Mouse (Mus musculus) stomach, postnatal 0 days (tissue): ENCODE results near the gene Nod2.

Experiments used
- CTCF ChIP-seq: IDR thresholded peaks from 2 replicates; pipeline ENCODE4 v1.5.1; 2016; ENCODE audit warnings: antibody characterized with exemption, low read depth, mild to moderate bottlenecking, moderate library complexity
- EP300 ChIP-seq: optimal IDR thresholded peaks from 2 replicates; pipeline ENCODE3; 2016; ENCODE audit warnings: antibody characterized with exemption

- no peak for TF ChIP-seq CTCF
- TF ChIP-seq EP300: no peak
These were observed 33.5 kb downstream of the Nod2 start for GRCm38 (mm10) chr8:88680566-88680965.
